Mouse (Mus musculus): Measurements from ENCODE around the gene Mettl8.

DNA sequence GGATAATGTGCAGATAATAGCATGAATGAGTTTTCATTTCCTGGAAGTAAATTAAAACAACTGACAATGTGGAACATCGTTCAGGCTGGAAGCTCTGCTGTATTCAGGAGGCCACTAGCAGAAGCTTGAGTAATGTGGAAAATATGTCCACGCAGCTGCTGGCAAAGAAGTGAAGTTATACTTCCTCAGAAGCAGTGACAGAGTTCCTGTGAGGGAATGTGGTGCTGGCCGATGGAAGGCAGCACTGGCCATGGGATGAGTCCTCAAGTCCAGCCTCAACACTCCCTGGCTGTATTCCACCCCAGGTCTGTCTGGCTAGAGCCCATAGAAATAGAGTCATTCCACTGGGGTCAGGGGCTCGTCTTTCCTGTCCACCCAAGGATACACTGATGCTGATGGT lies 65.2 kb downstream of the Mettl8 start:
- TF ChIP-seq CTCF (IDR thresholded peaks at IDR 0.05; ENCODE audit: low read depth): no peak
- no peak for TF ChIP-seq EP300 (IDR thresholded peaks at IDR 0.05; ENCODE audit: low read depth)
